Mouse (Mus musculus) splenic B cell, adult 2 months (primary cell): ENCODE data around the gene Olfr844.

Experiments used
- DNase-seq: peaks from one replicate; pipeline ENCODE4 v3.0.0-alpha.2; 2011; ENCODE audit warnings: low read depth, low spot score
- H3K27me3 ChIP-seq: 2 replicates; pipeline ENCODE4 v1.6.1; 2012; ENCODE audit warnings: mild to moderate bottlenecking, low read length, moderate library complexity, mixed read lengths; ENCODE audit not compliant: control insufficient read depth, poor library complexity, insufficient read depth, severe bottlenecking
- H3K36me3 ChIP-seq: 2 replicates; pipeline ENCODE4 v1.6.1; 2012; ENCODE audit warnings: mild to moderate bottlenecking, low read length, moderate library complexity, mixed read lengths; ENCODE audit not compliant: control insufficient read depth, poor library complexity, insufficient read depth, severe bottlenecking

Gene Olfr844

GRCm38 (mm10) chr9:19316047-19316446, at the start of gene Olfr844:
Olfr844 (plus strand) TSS chr9:19316347.
- DNase-seq, result no peak
- H3K27me3 ChIP-seq, result no peaks in the 10 kb centered on the region
- H3K36me3 ChIP-seq, result no peaks in the 10 kb centered on the region

- no peaks in the 10 kb centered on the region for H3K27me3 ChIP-seq
- H3K36me3 ChIP-seq, result no peaks in the 10 kb centered on the region
- DNase-seq, result no peak
Measured at GRCm38 (mm10) chr9:19336157-19336556, 20.0 kb downstream of the Olfr844 start, which contains the start of gene Olfr845. Olfr845 (plus strand) TSS chr9:19336457.

GRCm38 (mm10) chr9:19363905-19364304, 47.8 kb downstream of the Olfr844 start, which contains the start of gene Olfr846:
Olfr846 (minus strand) TSS chr9:19364005.
- no peak for DNase-seq
- H3K36me3 ChIP-seq, result no peaks in the 10 kb centered on the region
- no peaks in the 10 kb centered on the region for H3K27me3 ChIP-seq
